Mouse (Mus musculus) intestine, postnatal 0 days (tissue): ENCODE measurements around the gene Pum1. TPM values are rescaled to one million over a fixed set of nuclear protein-coding genes. Genes with fewer than 3 reads are reported as not detected.

Experiments used
- ATAC-seq: fragments of 200-750 bp; cut with Nextera tagmentation; 2 replicates; pipeline ENCODE4 v1.8.0; 2017; ENCODE audit warnings: mild to moderate bottlenecking, moderate TSS enrichment, moderate library complexity
- H3K27ac ChIP-seq: fragments of 300-500 bp; sonication (generic); 2 replicates; pipeline ENCODE4 v1.5.1; 2014; ENCODE audit warnings: mild to moderate bottlenecking, low read depth, low read length, moderate library complexity
- H3K27me3 ChIP-seq: fragments of 300-500 bp; sonication (generic); replicated peaks from 2 replicates; pipeline ENCODE4 v1.6.1; 2014; ENCODE audit warnings: low read length, mixed read lengths; ENCODE audit not compliant: control insufficient read depth, insufficient read depth
- H3K36me3 ChIP-seq: fragments of 300-500 bp; sonication (generic); 2 replicates; pipeline ENCODE4 v1.6.1; 2014; ENCODE audit warnings: mild to moderate bottlenecking, moderate library complexity; ENCODE audit not compliant: control insufficient read depth, insufficient read depth
- H3K4me1 ChIP-seq: fragments of 300-500 bp; sonication (generic); replicated peaks from 2 replicates; pipeline ENCODE4 v1.6.1; 2014; ENCODE audit warnings: antibody characterized with exemption, low read length, mixed read lengths; ENCODE audit not compliant: control insufficient read depth, insufficient read depth
- H3K4me2 ChIP-seq: fragments of 300-500 bp; sonication (generic); replicated peaks from 2 replicates; pipeline ENCODE4 v1.6.1; 2014; ENCODE audit warnings: low read depth, mild to moderate bottlenecking, moderate library complexity
- H3K4me3 ChIP-seq: fragments of 300-500 bp; sonication (generic); 2 replicates; pipeline ENCODE4 v1.5.1; 2014; ENCODE audit warnings: low read depth, low read length
- H3K9ac ChIP-seq: fragments of 300-500 bp; sonication (generic); 2 replicates; pipeline ENCODE4 v1.6.1; 2014; ENCODE audit warnings: mild to moderate bottlenecking, low read depth, low read length
- H3K9me3 ChIP-seq: fragments of 300-500 bp; sonication (generic); 2 replicates; pipeline ENCODE4 v1.6.1; 2016; ENCODE audit warnings: mixed run types; ENCODE audit not compliant: control insufficient read depth
- CTCF ChIP-seq: sonication (generic); IDR thresholded peaks from 2 replicates; pipeline ENCODE4 v1.5.1; 2016; ENCODE audit warnings: low read depth, mild to moderate bottlenecking, control low read depth, antibody characterized with exemption, moderate library complexity
- WGBS: fragments of 180-500 bp; shearing (Covaris S2); extraction: QIAGEN DNeasy Blood & Tissue Kit; methylation state at CpG from one replicate; pipeline ENCODE4 v1.1.7; 2014; 5-methylcytosine and 5-hydroxymethylcytosine counted together
- polyA plus RNA-seq: library from polyadenylated mRNA; unstranded; fragments of >200 nt; fragmentation: Nextera tagmentation; extraction: Ambion mirVana; gene quantifications from 2 replicates; pipeline ENCODE4 v1.2.1, GENCODE M21; 2015

The Pum1 gene
- polyA plus RNA-seq, 1 experiment from 2014 or later: 23.9 TPM

DNA sequence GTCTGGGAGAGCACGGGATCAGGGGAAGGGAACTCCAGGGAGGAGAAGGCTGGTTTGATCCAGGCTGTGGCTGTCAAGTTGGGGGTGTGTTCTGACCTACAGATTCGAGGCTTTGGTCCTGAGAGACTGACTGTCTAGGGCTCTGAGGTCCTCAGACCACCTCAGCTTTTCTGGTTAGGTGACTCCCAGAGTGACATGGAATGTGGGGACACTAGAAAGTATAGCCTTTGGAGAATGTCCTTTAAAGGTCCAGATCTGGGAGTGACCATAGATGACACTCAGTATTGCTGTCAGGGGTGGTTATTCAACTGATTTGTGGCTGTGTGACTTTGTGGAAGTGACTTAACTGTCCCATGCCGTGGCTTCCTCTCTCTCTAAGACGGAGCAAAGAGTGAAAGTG lies 131.7 kb downstream of the Pum1 start:
- WGBS: 38% methylated on average over 4 of the region's 4 CpGs

DNA sequence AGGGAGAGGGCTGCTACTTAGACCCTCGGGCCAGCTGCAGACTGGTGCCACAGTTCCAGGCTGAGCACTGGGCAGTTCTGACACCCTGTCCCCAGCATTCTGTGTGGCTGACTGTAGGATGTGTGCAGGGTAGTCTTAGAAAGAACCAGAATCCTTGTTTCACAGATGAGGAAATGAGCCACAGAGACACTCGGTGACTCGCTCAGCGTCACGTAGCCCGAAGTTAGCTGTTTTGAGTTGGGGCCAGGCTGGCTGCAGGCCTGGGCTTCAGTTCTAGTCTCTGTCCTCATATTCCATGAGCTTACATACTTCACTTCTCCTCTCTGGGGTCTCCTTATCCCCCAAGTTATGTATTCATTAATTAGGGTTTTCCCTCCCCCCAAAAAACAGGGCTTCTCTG lies 132.8 kb downstream of the Pum1 start:
- ATAC-seq: no peak
- no peak overlapping the region for H3K4me2 ChIP-seq
- H3K9ac ChIP-seq: no peak overlapping the region
- 88% methylated on average over 6 of the region's 6 CpGs for WGBS
- no peaks in the 10 kb centered on the region for H3K9me3 ChIP-seq
- no peaks in the 10 kb centered on the region for H3K4me1 ChIP-seq
- H3K27ac ChIP-seq: no peak overlapping the region
- TF ChIP-seq CTCF: no peak
- no peak overlapping the region for H3K4me3 ChIP-seq
- H3K27me3 ChIP-seq: peaks cover 14% of the 10 kb centered on the region
- H3K36me3 ChIP-seq: no peaks in the 10 kb centered on the region

More for the DNA sequence above, 131.7 kb downstream of the Pum1 start:
- no peak for ATAC-seq
- Histone ChIP-seq H3K27ac (no peak overlapping the region), H3K9me3 (no peaks in the 10 kb centered on the region), H3K27me3 (peaks cover 14% of the 10 kb centered on the region), H3K4me1 (no peaks in the 10 kb centered on the region), H3K4me2 (no peak overlapping the region), H3K9ac (no peak overlapping the region), H3K36me3 (no peaks in the 10 kb centered on the region), H3K4me3 (no peak overlapping the region)
- no peak for TF ChIP-seq CTCF

DNA sequence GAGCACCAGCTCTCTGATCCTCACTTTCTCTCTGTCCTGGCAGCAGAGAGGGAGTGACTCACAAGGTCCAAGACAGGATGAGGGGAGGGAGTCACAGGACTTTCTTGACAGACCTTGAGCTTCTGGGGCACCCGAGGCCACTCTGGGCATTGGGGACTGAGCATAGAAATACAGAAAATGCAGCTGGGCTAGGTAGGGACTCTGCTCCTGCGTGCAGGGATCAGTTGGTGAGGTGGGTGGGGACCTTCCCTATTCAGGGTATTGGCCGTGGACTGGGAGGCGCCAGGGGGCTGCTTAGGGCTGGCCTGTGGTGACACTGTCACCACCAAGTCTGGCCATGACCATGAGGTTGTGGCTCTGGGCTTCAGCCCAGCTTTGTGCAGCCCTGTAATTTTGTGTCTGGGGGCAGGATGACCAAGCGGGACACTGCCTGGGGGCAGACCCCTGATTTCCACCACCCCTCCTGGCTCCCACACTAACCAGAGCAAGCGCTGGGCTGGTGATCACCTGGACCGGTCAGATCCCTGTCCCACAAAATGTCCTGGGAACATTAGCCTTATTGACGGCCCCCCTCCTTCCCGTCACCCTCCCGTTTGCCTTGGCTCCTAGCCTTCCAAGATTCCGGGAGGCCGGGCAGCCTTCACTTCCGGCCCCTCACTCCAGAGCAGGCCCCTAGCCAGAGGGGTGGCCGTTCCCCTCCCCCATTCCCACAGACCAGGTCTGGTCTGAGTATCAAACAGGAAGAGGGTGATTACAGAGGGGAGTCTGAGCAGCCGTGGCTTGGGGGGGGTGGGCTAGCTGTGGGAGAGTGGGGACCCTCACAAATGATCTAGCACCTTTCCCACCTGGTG lies 134.3 kb downstream of the Pum1 start:
- 40% methylated on average over 15 of the region's 15 CpGs for WGBS
- peak; percentile 14; the same call in 1 of the 2 replicates for ATAC-seq
- H3K4me1 ChIP-seq: no peaks in the 10 kb centered on the region
- H3K4me2 ChIP-seq: 0 out of 2 replicates have a peak overlapping the region, but pooled peaks have one; percentile 6
- no peaks in the 10 kb centered on the region for H3K36me3 ChIP-seq
- no peak overlapping the region for H3K9ac ChIP-seq
- H3K27ac ChIP-seq: peak overlapping the region; percentile 3; the same call in 1 of the 2 replicates
- no peaks in the 10 kb centered on the region for H3K9me3 ChIP-seq
- no peak overlapping the region for H3K4me3 ChIP-seq
- peaks cover 9% of the 10 kb centered on the region; the same call in 1 of the 2 replicates for H3K27me3 ChIP-seq
- TF ChIP-seq CTCF: no peak

GRCm38 (mm10) chr4:130798416-130798815 lies 135.3 kb downstream of the Pum1 start:
- Histone ChIP-seq H3K27ac (no peak overlapping the region), H3K4me1 (no peaks in the 10 kb centered on the region), H3K27me3 (peaks cover 1% of the 10 kb centered on the region; the same call in 1 of the 2 replicates), H3K36me3 (no peaks in the 10 kb centered on the region), H3K4me2 (no peak overlapping the region), H3K9ac (no peak overlapping the region), H3K4me3 (no peak overlapping the region), H3K9me3 (no peaks in the 10 kb centered on the region)
- WGBS: 72% methylated on average over 1 of the region's 1 CpGs
- ATAC-seq: no peak
- TF ChIP-seq CTCF: no peak

- H3K36me3 ChIP-seq: no peaks in the 10 kb centered on the region
- H3K4me1 ChIP-seq: no peaks in the 10 kb centered on the region
- no peaks in the 10 kb centered on the region for H3K27me3 ChIP-seq
- no peaks in the 10 kb centered on the region for H3K9me3 ChIP-seq
- H3K9ac ChIP-seq: no peak overlapping the region
- no peak overlapping the region for H3K4me3 ChIP-seq
- ATAC-seq: no peak
- no peak overlapping the region for H3K27ac ChIP-seq
- TF ChIP-seq CTCF: no peak
- 48% methylated on average over 4 of the region's 4 CpGs for WGBS
- H3K4me2 ChIP-seq: no peak overlapping the region
These were observed 136.0 kb downstream of the Pum1 start for GRCm38 (mm10) chr4:130799118-130799517.

DNA sequence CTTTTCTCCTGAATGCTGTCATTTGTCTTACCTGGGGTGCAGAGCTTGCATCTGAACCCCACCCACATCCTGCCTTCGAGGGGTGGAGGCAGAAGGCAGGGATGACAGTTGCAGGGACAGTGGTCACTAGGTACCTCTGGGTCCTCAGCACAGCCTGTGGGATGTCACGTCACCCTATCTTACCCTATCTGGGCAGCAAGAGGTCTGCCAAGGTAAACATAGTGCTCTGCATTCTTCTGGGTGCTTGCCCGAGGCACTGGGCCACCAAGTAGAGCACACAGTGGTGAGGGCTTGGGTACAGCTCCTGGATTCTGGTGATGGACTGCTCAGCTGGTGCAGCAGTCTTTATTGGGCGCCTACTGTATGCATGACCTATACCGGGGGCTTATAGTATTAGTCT lies 136.5 kb downstream of the Pum1 start:
- H3K9ac ChIP-seq: no peak overlapping the region
- WGBS: 56% methylated on average over 5 of the region's 5 CpGs
- no peak for ATAC-seq

More for the DNA sequence above, 136.5 kb downstream of the Pum1 start:
- Histone ChIP-seq H3K36me3 (no peaks in the 10 kb centered on the region), H3K4me2 (no peak overlapping the region), H3K4me1 (no peaks in the 10 kb centered on the region), H3K27me3 (no peaks in the 10 kb centered on the region), H3K4me3 (no peak overlapping the region), H3K9me3 (no peaks in the 10 kb centered on the region), H3K27ac (no peak overlapping the region)
- no peak for TF ChIP-seq CTCF
